Mouse (Mus musculus): ENCODE data around the gene Dhrs13.
"Not testable (repeated sequence)": the region's sequence is repeated elsewhere in the genome, so short reads cannot be mapped to it uniquely, and the experiment has no call there.

Dhrs13 gene

DNA sequence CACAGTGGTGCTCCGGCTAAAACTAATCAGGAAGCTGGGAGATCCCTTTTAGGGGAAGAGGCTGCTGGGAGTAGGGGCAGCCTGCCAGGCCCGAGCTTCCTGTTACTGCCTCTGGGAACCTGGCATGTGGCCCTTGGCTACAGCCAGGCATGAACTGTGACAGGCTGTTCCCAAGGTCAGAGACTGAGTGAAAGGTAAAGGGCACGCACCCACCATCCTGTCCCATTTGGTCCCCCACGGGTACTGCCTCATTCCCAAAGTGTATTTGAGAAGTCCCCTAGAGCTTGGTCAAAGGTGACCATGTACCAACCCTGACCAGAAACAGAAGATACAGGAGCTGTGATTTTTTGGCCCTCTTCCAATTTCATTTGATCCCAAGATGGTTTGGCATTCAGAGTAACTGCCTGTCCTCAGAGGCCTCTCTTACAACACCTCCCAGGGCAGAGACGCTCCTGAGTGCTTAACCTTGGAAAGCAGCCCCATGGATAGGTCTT is 12.7 kb downstream of the Dhrs13 start:
- no peak for DNase-seq

DNA sequence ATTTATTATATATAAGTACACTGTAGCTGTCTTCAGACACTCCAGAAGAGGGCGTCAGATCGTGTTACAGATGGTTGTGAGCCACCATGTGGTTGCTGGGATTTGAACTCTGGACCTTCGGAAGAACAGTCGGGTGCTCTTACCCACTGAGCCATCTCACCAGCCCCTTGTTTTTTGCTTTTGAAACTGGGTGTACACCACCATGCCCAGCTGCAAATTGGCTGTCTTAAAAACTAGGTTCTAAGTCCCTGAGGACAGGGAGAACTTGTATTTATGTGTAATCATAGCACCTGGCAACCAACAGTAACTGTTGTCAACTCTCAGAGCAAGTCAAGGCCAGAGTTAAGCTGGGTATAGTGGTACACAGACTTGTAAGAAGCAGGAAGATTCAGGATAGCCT is 16.6 kb downstream of the Dhrs13 start:
- DNase-seq, result not testable (repeated sequence)

- DNase-seq, result no peak
These were observed 21.0 kb downstream of the Dhrs13 start for GRCm38 (mm10) chr11:78053078-78053477.

DNA sequence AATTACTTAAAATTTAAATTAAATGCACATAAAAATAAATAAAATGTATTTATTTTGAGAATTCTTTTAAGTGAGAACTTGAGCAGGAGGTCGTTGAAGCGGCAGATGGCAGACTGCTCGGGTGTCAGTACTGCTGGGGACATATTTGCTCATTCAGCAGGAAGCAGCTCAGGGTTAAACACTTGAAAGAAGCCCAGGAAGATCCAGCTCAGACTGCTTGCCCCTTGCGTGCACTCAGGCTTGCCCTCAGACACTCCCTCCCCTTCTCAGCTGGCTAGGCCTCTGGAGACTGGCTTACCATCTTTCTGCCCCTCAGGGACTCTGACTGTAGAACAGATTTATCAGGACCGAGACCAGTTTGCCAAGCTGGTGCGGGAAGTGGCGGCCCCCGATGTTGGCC is 24.9 kb downstream of the Dhrs13 start:
- DNase-seq, result no peak

DNA sequence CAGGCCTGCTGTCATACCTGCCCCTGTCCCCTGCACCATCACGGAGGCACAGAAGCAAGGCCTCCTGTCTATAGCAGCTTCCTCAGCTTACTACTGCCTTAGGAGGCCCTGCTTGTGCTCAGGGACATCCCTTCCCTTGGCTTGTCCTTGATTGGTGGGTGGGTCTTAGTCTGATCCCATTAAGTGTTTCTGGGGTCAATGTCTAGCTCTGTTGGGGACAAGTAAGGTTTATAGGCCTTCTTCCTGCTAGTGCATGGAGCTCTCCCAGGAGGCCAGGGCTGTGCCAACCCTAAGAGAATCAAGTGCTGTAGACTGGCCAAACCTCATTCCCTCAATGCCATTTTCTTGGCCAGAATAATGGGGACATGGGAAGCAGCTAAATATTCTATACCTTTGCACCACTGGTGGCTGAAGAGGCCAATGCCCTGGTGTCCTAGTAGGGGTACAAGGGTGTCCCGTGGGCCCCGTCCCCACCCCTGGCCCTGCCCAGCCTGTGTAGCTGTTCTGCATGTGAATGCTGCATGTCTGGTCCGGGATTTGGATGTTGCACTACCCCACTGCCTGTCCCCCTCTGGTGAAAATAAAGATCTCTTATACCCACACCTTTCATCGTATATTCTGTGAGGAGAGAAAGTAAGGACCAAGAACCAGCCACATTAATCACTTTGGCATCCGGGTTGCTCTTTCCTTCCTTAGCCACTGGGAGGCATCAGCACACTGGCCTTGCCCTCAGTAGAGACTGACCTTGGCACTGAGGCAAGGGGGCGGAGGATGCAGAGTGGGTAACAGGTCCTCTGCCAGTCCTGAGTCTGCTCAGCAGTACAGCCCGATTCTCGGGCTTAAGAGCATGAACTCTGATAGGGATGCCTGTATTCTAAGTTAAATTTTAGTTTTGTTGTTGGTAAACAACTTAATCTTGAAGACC is 28.0 kb downstream of the Dhrs13 start:
- DNase-seq, result peak; percentile 66

GRCm38 (mm10) chr11:78062563-78062962 is 30.5 kb downstream of the Dhrs13 start:
- DNase-seq, result no peak

DNA sequence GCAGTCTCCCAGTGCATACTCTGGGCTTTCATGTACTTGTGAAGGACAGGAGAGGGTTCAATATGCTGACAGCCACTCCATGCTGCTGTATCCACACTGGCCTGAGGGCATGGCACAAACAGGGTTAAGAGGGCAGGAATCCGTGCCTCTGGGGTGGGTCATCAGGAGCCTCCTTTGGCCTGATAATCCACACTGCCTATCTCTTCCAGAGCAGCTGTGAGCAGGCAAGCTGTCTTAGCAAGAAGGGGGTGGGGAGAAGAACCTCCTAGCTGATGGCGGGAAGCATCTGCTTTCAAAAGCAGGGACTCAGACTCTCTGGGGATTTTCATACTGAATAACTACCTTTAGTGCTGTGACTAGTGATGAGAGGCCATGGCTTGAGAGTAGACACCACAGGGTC is 33.8 kb downstream of the Dhrs13 start:
- no peak for DNase-seq

DNA sequence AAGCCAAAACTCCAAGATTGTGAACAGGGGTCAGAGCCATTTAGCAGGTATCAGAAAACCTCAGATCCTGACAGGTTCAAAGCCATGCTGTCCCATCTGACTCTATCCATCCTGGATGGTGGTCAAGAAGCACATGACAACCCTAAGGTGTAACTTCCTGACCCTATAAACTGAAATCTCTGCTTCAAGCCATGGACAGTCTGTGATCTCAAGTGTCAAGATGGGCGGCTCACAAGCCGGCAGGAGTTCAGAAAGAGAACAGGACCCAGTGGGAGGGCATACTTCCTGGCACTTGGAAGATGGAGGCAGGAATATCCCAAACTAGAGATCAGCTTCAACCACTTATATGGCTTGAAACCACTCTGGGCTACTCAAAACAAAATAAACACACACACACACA is 34.6 kb downstream of the Dhrs13 start:
- no peak for DNase-seq

- DNase-seq, result no peak
These were observed 35.5 kb downstream of the Dhrs13 start for GRCm38 (mm10) chr11:78067566-78067965.

DNA sequence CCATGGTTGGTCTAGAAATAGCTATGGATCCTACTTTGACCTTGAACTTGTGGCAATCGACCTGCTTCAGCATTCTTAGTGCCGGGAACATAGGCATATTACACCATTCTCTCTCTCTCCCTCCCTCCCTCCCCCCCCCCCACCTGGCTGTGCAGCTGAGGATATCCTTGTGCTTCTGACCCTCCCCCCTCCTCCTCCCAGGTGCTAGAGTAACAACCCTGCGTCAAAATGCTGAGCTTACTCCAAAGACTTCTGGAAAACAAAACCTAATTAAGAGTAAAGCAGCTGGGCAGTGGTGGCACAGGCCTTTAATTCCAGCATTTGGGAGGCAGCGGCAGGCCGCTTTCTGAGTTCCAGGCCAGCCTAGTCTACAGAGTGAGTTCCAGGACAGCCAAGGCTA is 37.0 kb downstream of the Dhrs13 start:
- DNase-seq, result no peak

- DNase-seq, result no peak
These were observed 37.6 kb downstream of the Dhrs13 start for GRCm38 (mm10) chr11:78069646-78070045.

GRCm38 (mm10) chr11:78071938-78072337 is 39.9 kb downstream of the Dhrs13 start:
- no peak for DNase-seq

DNA sequence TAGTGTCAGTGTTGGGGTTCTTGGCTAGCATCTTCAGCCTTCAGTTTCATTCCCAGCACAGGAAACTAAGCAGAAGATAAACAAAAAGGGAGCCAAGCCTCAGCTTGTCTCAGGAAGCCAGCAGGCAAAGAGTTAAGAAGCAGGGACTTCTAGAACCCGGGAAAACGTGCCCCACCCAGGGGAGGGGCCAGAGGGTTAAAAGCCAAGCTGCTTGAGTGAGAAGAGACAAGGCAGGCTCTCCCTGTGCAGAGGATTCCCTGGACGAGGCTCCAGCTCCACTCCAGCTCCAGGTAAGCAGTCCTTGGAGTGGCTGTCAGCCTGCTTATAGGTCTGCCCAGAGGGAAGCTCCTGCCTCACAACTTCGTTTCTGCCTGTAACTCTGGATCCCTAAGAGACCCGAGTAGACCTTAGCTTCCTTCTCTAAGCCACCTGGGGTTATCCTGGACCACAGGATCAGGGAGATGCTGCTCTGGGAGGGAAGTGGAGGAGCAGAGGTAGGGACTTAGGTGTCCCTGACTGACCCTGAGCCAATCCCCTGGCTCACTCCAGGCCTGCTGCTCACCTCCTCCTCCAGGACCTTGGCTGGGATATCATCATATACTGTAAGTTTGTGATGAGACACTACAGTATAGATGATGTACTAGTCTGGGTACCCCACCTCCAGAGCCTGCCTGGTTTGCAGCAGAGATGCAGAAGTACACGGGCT is 40.5 kb downstream of the Dhrs13 start:
- DNase-seq, result no peak

DNA sequence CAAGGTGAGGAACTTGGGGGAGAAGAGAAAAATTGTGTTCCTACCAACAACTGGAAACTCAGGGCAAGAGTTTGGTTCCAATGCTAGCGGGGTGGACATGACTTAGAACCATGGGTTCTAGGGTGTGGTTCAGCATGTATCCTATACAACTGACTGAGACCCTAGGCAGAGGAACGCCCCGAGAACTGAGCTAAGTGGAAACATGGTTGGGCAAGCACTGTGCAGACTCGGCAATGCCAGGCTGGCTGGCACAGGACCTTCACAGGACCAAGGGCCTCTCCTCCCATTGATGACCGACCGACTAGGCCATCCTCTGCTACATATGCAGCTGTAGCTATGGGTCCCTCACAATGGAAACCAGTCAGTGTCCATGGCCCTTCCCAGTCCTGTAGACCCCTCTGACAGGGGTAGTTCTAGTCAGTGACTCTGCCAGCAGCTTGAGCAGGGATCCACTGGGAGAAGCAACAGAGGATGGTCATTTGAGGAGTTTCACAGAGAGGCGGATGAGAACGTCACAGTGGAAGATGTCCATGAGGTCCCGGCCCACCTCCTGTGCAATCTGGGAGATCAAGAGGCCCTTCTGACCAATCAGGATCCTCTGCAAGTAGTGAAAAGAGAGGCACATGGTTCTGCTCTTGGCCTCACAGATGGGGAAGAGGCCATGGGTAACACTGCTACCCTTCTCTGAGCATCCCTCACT is 41.6 kb downstream of the Dhrs13 start:
- no peak for DNase-seq

GRCm38 (mm10) chr11:78074277-78074652 is 42.2 kb downstream of the Dhrs13 start:
- DNase-seq, result no peak

DNA sequence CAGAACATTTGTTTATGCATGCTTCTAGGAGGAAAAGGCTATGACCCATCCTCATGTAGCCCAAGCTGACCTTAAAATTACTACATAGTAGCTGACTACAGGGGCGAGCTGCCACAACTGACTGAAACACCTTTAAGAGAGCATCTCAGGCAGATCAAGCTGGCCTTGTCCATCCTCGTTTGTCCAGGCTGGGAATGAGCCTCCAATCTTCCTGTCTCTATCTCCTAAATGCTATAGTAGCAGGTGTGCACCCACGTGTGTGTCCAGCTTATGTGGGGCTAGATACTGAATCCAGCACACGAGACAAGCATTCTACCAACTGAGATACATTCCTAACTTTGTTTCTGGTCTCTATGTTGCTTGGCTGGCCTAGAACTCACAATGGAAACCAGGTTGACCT is 42.6 kb downstream of the Dhrs13 start:
- no peak for DNase-seq

DNA sequence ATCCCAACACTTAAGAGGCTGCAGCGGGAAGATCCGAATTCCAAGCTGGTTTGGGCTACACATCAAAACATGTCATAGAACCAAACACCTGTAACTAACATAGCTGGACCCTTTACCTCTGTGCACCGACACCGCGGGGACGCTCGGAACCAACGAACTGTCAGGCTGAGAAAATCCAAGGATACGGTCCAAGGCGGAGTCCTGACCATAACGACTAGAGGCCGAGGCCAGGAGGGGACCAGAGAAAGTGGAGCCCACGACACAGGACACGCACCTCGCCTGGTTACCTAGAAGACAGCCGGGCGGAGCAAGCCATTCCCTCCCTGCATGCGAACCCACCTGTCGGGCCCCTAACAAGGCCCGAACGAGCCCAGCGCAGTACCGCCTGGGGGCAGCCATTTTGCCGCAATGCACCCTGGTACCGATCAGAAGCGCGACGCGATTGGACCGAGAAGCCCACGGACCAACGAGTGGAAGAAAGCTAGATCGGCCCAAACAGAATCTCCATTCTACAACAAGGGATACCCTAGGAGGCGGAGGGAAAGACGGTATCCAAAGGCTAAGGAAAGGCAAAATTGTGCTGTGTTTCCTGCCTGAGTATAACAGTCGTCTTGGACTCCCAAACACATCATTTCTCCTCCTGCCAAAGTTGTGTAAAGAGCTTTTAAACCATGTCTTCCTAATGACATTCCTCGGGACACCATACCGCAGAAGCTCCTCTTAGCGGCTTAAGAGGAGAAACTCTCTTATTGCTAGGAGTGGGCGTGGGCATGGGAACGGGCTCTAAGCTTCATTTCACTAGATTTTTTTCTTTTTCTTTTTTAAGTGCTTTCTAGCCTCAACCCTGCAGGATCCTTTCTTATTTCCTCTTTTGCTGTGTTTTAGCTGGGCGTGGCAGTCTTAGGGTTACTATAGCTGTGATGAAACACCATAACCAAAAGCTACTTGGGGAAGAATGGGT is 48.2 kb downstream of the Dhrs13 start, which contains the start of gene Eral1:
Eral1 (minus strand) TSS at position 423 of the 961 bp plus-strand sequence.
- DNase-seq, result peak; percentile 93

- no peak for DNase-seq
These were observed 51.5 kb downstream of the Dhrs13 start for GRCm38 (mm10) chr11:78083595-78083994.

DNA sequence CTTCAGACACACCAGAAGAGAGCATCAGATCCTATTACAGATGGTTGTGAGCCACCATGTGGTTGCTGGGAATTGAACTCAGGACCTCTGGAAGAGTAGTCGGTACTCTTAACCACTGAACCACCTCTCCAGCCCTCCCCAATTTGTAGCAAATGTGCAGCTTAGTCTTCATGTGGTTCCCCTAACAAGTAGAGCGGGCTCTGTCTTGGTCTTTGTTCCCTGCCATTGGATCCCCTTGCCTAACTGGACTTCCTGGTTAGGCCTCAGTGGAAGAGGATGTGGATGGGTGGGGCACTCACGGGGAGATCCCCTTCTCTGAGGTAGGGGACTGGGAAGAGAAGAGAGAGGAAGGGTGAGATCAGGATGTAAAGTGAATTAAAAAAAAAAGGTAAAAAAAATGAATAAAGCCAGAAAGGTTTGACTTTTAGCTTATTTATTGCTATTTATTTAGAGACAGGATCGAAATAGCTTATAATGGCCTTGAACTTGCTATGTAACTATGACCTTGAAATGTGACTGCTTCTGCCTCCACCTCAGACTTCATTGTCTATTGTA is 54.9 kb downstream of the Dhrs13 start:
- no peak for DNase-seq

Measured in embryo, embryonic 11 days (tissue).